Mouse (Mus musculus) adrenal gland, adult 10 weeks (tissue): ENCODE data around the gene Smarcd3. TPM values are rescaled to one million over a fixed set of nuclear protein-coding genes. Genes with fewer than 3 reads are reported as not detected.

Experiments used
- polyA plus RNA-seq: library from polyadenylated mRNA; stranded (reverse); fragments of 350-450 nt; fragmentation: Illumina TruSeq; extraction: RNeasy Lipid Tissue Mini Kit (QIAGEN cat#74804); gene quantifications from one replicate; pipeline ENCODE4 v1.2.3, GENCODE M21; 2014; ENCODE audit warnings: low read depth, low replicate concordance

Smarcd3 gene
- 3.0 TPM for polyA plus RNA-seq

GRCm38 (mm10) chr5:24623986-24624821 lies at the start of gene Smarcd3:
Smarcd3 (minus strand) TSS chr5:24624411.

GRCm38 (mm10) chr5:24586547-24587199 lies 37.5 kb downstream of the Smarcd3 start, which contains the start of gene Chpf2:
Chpf2 (plus strand) TSS chr5:24586741.

GRCm38 (mm10) chr5:24577183-24577929 lies 46.9 kb downstream of the Smarcd3 start, which contains the start of gene Abcf2:
Abcf2 (minus strand) TSS chr5:24577467.

GRCm38 (mm10) chr5:24556709-24557108 lies 67.5 kb downstream of the Smarcd3 start, which contains the start of gene 4931409K22Rik:
4931409K22Rik (minus strand) TSS chr5:24556809.

Other genes with a start within 250 kb of the Smarcd3 start
- not detected for gene Atg9b, start 232.3 kb downstream of the Smarcd3 start, polyA plus RNA-seq
- 1.5 TPM for gene Abcb8, start 230.7 kb downstream of the Smarcd3 start, polyA plus RNA-seq
- gene Asic3, start 211.0 kb downstream of the Smarcd3 start, polyA plus RNA-seq, result not detected
- gene Cdk5, start 200.9 kb downstream of the Smarcd3 start, polyA plus RNA-seq, result 12.3 TPM
- gene Slc4a2, start 200.6 kb downstream of the Smarcd3 start, polyA plus RNA-seq, result 3.8 TPM
- gene Fastk, start 179.1 kb downstream of the Smarcd3 start, polyA plus RNA-seq, result 2.4 TPM
- 0.93 TPM for gene Tmub1, start 176.6 kb downstream of the Smarcd3 start, polyA plus RNA-seq
- gene Agap3, start 172.2 kb downstream of the Smarcd3 start, polyA plus RNA-seq, result 4.7 TPM
- not detected for gene Gbx1, start 97.2 kb downstream of the Smarcd3 start, polyA plus RNA-seq
- gene Asb10, start 83.4 kb downstream of the Smarcd3 start, polyA plus RNA-seq, result not detected
- gene 4931409K22Rik, start 67.6 kb downstream of the Smarcd3 start, polyA plus RNA-seq, result not detected
- 20.0 TPM for gene Abcf2, start 46.9 kb downstream of the Smarcd3 start, polyA plus RNA-seq
- 2.4 TPM for gene Chpf2, start 37.7 kb downstream of the Smarcd3 start, polyA plus RNA-seq
- gene Nub1, start 61.1 kb upstream of the Smarcd3 start, polyA plus RNA-seq, result 57.0 TPM
- gene Wdr86, start 106.3 kb upstream of the Smarcd3 start, polyA plus RNA-seq, result 0.23 TPM
- not detected for gene Crygn, start 133.6 kb upstream of the Smarcd3 start, polyA plus RNA-seq
- gene Rheb, start 218.2 kb upstream of the Smarcd3 start, polyA plus RNA-seq, result 510 TPM